Mouse (Mus musculus): ENCODE measurements around the gene Arhgef15. TPM values are rescaled to one million over a fixed set of nuclear protein-coding genes. Genes with fewer than 3 reads are reported as not detected.
"Not testable (repeated sequence)": the region's sequence is repeated elsewhere in the genome, so short reads cannot be mapped to it uniquely, and the experiment has no call there.

Gene Arhgef15
- polyA plus RNA-seq, 1 experiment from 2014 or later: 6.7 TPM

- Histone ChIP-seq H3K4me2 (ENCODE audit: low read depth, severe bottlenecking) (no peak overlapping the region), H3K36me3 (ENCODE audit: control insufficient read depth, insufficient read depth, low read length) (no peaks in the 10 kb centered on the region), H3K4me3 (ENCODE audit: low read depth, low read length) (no peak overlapping the region), H3K9ac (ENCODE audit: low read length) (no peak overlapping the region), H3K4me1 (ENCODE audit: control insufficient read depth, insufficient read depth, low read length) (no peaks in the 10 kb centered on the region), H3K9me3 (ENCODE audit: control insufficient read depth, low read length) (no peaks in the 10 kb centered on the region; the same call in 1 of the 2 replicates), H3K27me3 (ENCODE audit: control insufficient read depth, insufficient read depth, low read length) (peaks cover 12% of the 10 kb centered on the region), H3K27ac (replicated peaks; ENCODE audit: low read depth, low read length) (no peak overlapping the region)
- ATAC-seq (ENCODE audit: insufficient number of reproducible peaks, low FRiP score, low TSS enrichment, low read depth) (no peak), DNase-seq (ENCODE audit: low spot score) (no peak)
- 8% methylated on average over 16 of the region's 16 CpGs for WGBS
Observed at GRCm38 (mm10) chr11:68946806-68947440, 10.4 kb downstream of the Arhgef15 start.

GRCm38 (mm10) chr11:68946001-68946400, 11.3 kb downstream of the Arhgef15 start:
- ATAC-seq (ENCODE audit: insufficient number of reproducible peaks, low FRiP score, low TSS enrichment, low read depth) (no peak), DNase-seq (ENCODE audit: low spot score) (no peak)
- WGBS: 88% methylated on average over 4 of the region's 4 CpGs
- H3K4me2 ChIP-seq (ENCODE audit: low read depth, severe bottlenecking): no peak overlapping the region
- H3K4me1 ChIP-seq (ENCODE audit: control insufficient read depth, insufficient read depth, low read length): no peaks in the 10 kb centered on the region
- no peaks in the 10 kb centered on the region; the same call in 1 of the 2 replicates for H3K9me3 ChIP-seq (ENCODE audit: control insufficient read depth, low read length)
- H3K4me3 ChIP-seq (ENCODE audit: low read depth, low read length): no peak overlapping the region
- peaks cover 5% of the 10 kb centered on the region; the same call in 1 of the 2 replicates for H3K27me3 ChIP-seq (ENCODE audit: control insufficient read depth, insufficient read depth, low read length)
- H3K27ac ChIP-seq (replicated peaks; ENCODE audit: low read depth, low read length): no peak overlapping the region
- H3K36me3 ChIP-seq (ENCODE audit: control insufficient read depth, insufficient read depth, low read length): no peaks in the 10 kb centered on the region
- H3K9ac ChIP-seq (ENCODE audit: low read length): no peak overlapping the region

- no peak overlapping the region for H3K9ac ChIP-seq (ENCODE audit: low read length)
- WGBS: 92% methylated on average over 2 of the region's 2 CpGs
Observed at GRCm38 (mm10) chr11:68945245-68945644, 12.0 kb downstream of the Arhgef15 start.

GRCm38 (mm10) chr11:68942731-68943130, 14.5 kb downstream of the Arhgef15 start:
- WGBS: 89% methylated on average over 8 of the region's 8 CpGs
- no peak overlapping the region for H3K27ac ChIP-seq (replicated peaks; ENCODE audit: low read depth, low read length)
- H3K9me3 ChIP-seq (ENCODE audit: control insufficient read depth, low read length): no peaks in the 10 kb centered on the region; the same call in 1 of the 2 replicates
- H3K4me2 ChIP-seq (ENCODE audit: low read depth, severe bottlenecking): no peak overlapping the region
- no peak for DNase-seq (ENCODE audit: low spot score)
- ATAC-seq (ENCODE audit: insufficient number of reproducible peaks, low FRiP score, low TSS enrichment, low read depth): no peak
- H3K36me3 ChIP-seq (ENCODE audit: control insufficient read depth, insufficient read depth, low read length): no peaks in the 10 kb centered on the region
- H3K4me1 ChIP-seq (ENCODE audit: control insufficient read depth, insufficient read depth, low read length): 0 out of 2 replicates have a peak, but pooled peaks cover 2% of the 10 kb centered on the region
- no peak overlapping the region for H3K9ac ChIP-seq (ENCODE audit: low read length)
- H3K27me3 ChIP-seq (ENCODE audit: control insufficient read depth, insufficient read depth, low read length): peaks cover 4% of the 10 kb centered on the region; the same call in 1 of the 2 replicates
- no peak overlapping the region for H3K4me3 ChIP-seq (ENCODE audit: low read depth, low read length)

More at GRCm38 (mm10) chr11:68945245-68945644, 12.0 kb downstream of the Arhgef15 start:
- ATAC-seq (ENCODE audit: insufficient number of reproducible peaks, low FRiP score, low TSS enrichment, low read depth) (no peak), DNase-seq (ENCODE audit: low spot score) (no peak)
- Histone ChIP-seq H3K9me3 (ENCODE audit: control insufficient read depth, low read length) (no peaks in the 10 kb centered on the region; the same call in 1 of the 2 replicates), H3K4me1 (ENCODE audit: control insufficient read depth, insufficient read depth, low read length) (0 out of 2 replicates have a peak, but pooled peaks cover under 1% of the 10 kb centered on the region), H3K27me3 (ENCODE audit: control insufficient read depth, insufficient read depth, low read length) (peaks cover 4% of the 10 kb centered on the region; the same call in 1 of the 2 replicates), H3K36me3 (ENCODE audit: control insufficient read depth, insufficient read depth, low read length) (no peaks in the 10 kb centered on the region), H3K4me3 (ENCODE audit: low read depth, low read length) (no peak overlapping the region), H3K4me2 (ENCODE audit: low read depth, severe bottlenecking) (no peak overlapping the region), H3K27ac (replicated peaks; ENCODE audit: low read depth, low read length) (no peak overlapping the region)

DNA sequence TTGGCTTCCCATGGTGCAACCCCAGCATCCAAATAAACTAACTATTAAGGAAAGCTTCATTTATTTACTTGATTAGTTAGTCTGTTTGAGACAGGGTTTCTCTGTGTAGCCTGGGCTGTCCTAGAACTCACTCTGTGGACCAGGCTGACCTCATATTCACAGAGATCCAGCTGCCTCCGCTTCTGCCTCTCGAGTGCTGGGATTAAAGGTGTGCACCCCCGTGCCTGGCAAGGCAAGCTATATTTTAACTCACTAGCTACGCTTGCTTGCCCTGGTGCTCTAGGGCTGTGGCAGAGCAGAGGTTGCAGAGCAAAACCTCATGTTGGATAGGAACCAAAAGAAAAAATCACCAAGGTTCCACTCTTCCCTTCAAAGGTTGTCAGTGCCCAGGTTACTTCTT, 16.8 kb downstream of the Arhgef15 start:
- H3K27me3 ChIP-seq (ENCODE audit: control insufficient read depth, insufficient read depth, low read length): no peaks in the 10 kb centered on the region
- peak overlapping the region; percentile 29 for H3K4me3 ChIP-seq (ENCODE audit: low read depth, low read length)
- 0 out of 2 replicates have a peak, but pooled peaks cover 2% of the 10 kb centered on the region for H3K4me1 ChIP-seq (ENCODE audit: control insufficient read depth, insufficient read depth, low read length)
- H3K4me2 ChIP-seq (ENCODE audit: low read depth, severe bottlenecking): peak overlapping the region; percentile 52
- ATAC-seq (ENCODE audit: insufficient number of reproducible peaks, low FRiP score, low TSS enrichment, low read depth) (no peak), DNase-seq (ENCODE audit: low spot score) (no peak)
- H3K9me3 ChIP-seq (ENCODE audit: control insufficient read depth, low read length): no peaks in the 10 kb centered on the region; the same call in 1 of the 2 replicates
- H3K9ac ChIP-seq (ENCODE audit: low read length): no peak overlapping the region; the same call in 1 of the 2 replicates
- no peaks in the 10 kb centered on the region for H3K36me3 ChIP-seq (ENCODE audit: control insufficient read depth, insufficient read depth, low read length)
- WGBS: 70% methylated on average over 4 of the region's 4 CpGs
- no peak overlapping the region for H3K27ac ChIP-seq (replicated peaks; ENCODE audit: low read depth, low read length)

DNA sequence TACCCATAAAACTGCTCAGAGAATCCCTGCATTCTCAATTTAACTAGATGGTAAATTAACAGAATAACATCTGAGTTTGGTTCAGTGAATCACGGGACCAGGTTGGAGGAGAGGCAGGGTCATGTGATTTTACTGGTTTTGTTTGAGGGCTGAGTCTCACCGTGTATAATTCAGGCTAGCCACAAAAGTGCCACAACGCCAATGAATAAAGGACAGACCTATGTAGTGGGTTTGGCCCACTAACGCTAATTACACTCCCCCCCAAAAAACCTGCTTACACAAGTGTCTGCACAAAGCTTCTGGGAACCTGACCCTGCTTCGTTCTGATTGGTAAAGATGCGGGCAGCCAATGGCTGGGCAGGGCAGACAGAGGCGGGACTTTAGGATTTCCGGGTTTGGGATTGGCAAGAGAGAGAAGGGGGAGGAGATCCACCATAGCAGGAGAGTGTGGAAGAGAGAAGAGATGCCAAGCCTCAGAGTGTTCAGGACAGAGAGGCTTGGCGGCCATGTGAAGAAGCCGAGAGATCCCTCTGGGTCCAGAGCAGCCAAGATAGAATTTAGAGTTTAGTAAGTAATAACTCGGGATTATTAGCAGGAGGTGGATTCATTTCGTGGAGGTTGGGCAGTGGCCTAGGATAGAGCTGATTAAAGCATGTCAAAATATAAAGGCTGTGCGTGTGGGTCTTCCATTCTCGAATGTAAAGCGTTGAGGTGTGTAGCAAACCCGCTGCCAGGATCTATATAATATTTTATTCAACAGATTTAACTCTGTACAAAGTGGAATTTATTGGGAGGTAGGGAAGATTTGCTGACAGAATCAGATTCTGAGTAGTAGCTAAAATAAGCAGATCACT, 17.6 kb downstream of the Arhgef15 start:
- peak overlapping the region; percentile 49 for H3K9ac ChIP-seq (ENCODE audit: low read length)

DNA sequence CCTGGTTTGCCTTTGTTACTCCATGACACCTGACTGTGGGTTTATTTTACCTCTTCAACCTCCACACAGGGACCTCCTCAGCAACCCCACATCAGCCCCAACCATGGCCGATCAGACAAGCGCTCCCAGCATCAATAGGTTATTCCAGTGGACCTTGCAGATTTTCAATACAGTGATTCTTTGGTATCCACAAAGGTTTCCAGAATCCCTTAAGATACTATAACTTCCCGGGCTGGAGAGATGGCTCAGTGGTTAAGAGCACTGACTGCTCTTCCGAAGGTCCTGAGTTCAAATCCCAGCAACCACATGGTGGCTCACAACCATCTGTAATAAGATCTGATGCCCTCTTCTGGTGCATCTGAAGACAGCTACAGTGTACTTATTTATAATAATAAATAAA, 20.3 kb downstream of the Arhgef15 start:
- H3K27me3 ChIP-seq (ENCODE audit: control insufficient read depth, insufficient read depth, low read length); ATAC-seq (ENCODE audit: insufficient number of reproducible peaks, low FRiP score, low TSS enrichment, low read depth); H3K4me2 ChIP-seq (ENCODE audit: low read depth, severe bottlenecking); H3K27ac ChIP-seq (replicated peaks; ENCODE audit: low read depth, low read length); DNase-seq (ENCODE audit: low spot score); H3K4me3 ChIP-seq (ENCODE audit: low read depth, low read length); H3K9ac ChIP-seq (ENCODE audit: low read length); H3K9me3 ChIP-seq (ENCODE audit: control insufficient read depth, low read length); H3K4me1 ChIP-seq (ENCODE audit: control insufficient read depth, insufficient read depth, low read length); H3K36me3 ChIP-seq (ENCODE audit: control insufficient read depth, insufficient read depth, low read length): not testable (repeated sequence)
- 91% methylated on average over 4 of the region's 4 CpGs for WGBS

More for the DNA sequence above, 17.6 kb downstream of the Arhgef15 start:
- 4% methylated on average over 16 of the region's 16 CpGs for WGBS
- 0 out of 2 replicates have a peak, but pooled peaks cover 2% of the 10 kb centered on the region for H3K4me1 ChIP-seq (ENCODE audit: control insufficient read depth, insufficient read depth, low read length)
- ATAC-seq (ENCODE audit: insufficient number of reproducible peaks, low FRiP score, low TSS enrichment, low read depth) (peak; percentile 98), DNase-seq (ENCODE audit: low spot score) (peak; percentile 88)
- peak overlapping the region; percentile 29 for H3K4me3 ChIP-seq (ENCODE audit: low read depth, low read length)
- no peaks in the 10 kb centered on the region; the same call in 1 of the 2 replicates for H3K9me3 ChIP-seq (ENCODE audit: control insufficient read depth, low read length)
- H3K4me2 ChIP-seq (ENCODE audit: low read depth, severe bottlenecking): peak overlapping the region; percentile 52
- no peaks in the 10 kb centered on the region for H3K36me3 ChIP-seq (ENCODE audit: control insufficient read depth, insufficient read depth, low read length)
- no peaks in the 10 kb centered on the region for H3K27me3 ChIP-seq (ENCODE audit: control insufficient read depth, insufficient read depth, low read length)
- no peak overlapping the region for H3K27ac ChIP-seq (replicated peaks; ENCODE audit: low read depth, low read length)

DNA sequence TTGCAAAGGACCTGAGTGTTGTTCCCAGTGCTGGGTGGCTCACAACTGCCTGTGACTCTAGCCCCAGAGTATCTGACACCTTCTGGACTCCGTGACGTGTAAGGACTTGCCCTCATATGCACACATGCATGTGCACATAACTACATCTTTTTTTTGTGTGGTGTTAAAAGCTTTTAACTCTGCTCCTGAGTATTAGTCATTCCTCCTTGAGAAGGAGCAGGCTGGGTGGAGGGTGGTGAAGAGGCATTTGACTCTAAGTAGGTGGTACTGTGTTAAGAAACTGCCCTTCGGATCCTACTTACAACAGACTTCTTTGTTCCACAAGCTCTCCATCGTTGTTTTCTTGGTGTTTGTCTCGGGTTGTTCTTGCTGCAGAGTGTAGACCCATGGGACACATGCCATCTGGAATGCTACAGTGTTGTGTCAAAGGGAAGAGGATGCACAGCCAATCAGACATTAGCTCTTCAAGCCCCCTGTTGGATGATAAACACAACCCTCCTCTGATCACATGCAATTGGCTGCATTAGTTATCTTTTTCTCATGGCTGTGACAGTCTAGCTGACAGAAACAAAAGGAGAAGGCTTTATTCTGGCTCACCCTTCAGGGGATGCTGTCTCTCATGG, 23.3 kb downstream of the Arhgef15 start:
- H3K36me3 ChIP-seq (ENCODE audit: control insufficient read depth, insufficient read depth, low read length): no peaks in the 10 kb centered on the region
- no peak overlapping the region for H3K9ac ChIP-seq (ENCODE audit: low read length)
- no peaks in the 10 kb centered on the region for H3K9me3 ChIP-seq (ENCODE audit: control insufficient read depth, low read length)
- 79% methylated on average over 5 of the region's 5 CpGs for WGBS
- H3K4me1 ChIP-seq (ENCODE audit: control insufficient read depth, insufficient read depth, low read length): no peaks in the 10 kb centered on the region
- no peaks in the 10 kb centered on the region for H3K27me3 ChIP-seq (ENCODE audit: control insufficient read depth, insufficient read depth, low read length)
- H3K27ac ChIP-seq (replicated peaks; ENCODE audit: low read depth, low read length): no peak overlapping the region
- no peak overlapping the region for H3K4me3 ChIP-seq (ENCODE audit: low read depth, low read length)
- ATAC-seq (ENCODE audit: insufficient number of reproducible peaks, low FRiP score, low TSS enrichment, low read depth): no peak
- no peak for DNase-seq (ENCODE audit: low spot score)
- no peak overlapping the region for H3K4me2 ChIP-seq (ENCODE audit: low read depth, severe bottlenecking)

Data from limb, embryonic 11.5 days (tissue).